Mouse (Mus musculus): Measurements from ENCODE around the gene Pgrmc2. TPM values are rescaled to one million over a fixed set of nuclear protein-coding genes. Genes with fewer than 3 reads are reported as not detected.

Gene Pgrmc2
- polyA plus RNA-seq, 1 experiment from 2014 or later, result 25.8 TPM

GRCm38 (mm10) chr3:41101905-41102304 is 19.1 kb upstream of the Pgrmc2 start:
- Histone ChIP-seq H3K9ac (ENCODE audit: low read depth, low read length) (no peak overlapping the region), H3K27me3 (ENCODE audit: control insufficient read depth, insufficient read depth, low read depth, low read length) (no peaks in the 10 kb centered on the region), H3K4me1 (ENCODE audit: control insufficient read depth, insufficient read depth, low read length) (no peaks in the 10 kb centered on the region), H3K4me2 (ENCODE audit: low read length) (no peak overlapping the region), H3K4me3 (ENCODE audit: low read depth, low read length) (no peak overlapping the region), H3K9me3 (replicated peaks; ENCODE audit: control insufficient read depth, low read length, poor library complexity, severe bottlenecking) (no peaks in the 10 kb centered on the region), H3K27ac (ENCODE audit: low read length) (no peak overlapping the region), H3K36me3 (ENCODE audit: control insufficient read depth, insufficient read depth, low read length) (no peaks in the 10 kb centered on the region)
- 86% methylated on average over 9 of the region's 9 CpGs for WGBS
- no peak for ATAC-seq

GRCm38 (mm10) chr3:41100157-41100556 is 17.3 kb upstream of the Pgrmc2 start:
- Histone ChIP-seq H3K36me3 (ENCODE audit: control insufficient read depth, insufficient read depth, low read length) (no peaks in the 10 kb centered on the region), H3K4me1 (ENCODE audit: control insufficient read depth, insufficient read depth, low read length) (no peaks in the 10 kb centered on the region), H3K27ac (ENCODE audit: low read length) (no peak overlapping the region), H3K4me2 (ENCODE audit: low read length) (no peak overlapping the region), H3K9me3 (replicated peaks; ENCODE audit: control insufficient read depth, low read length, poor library complexity, severe bottlenecking) (no peaks in the 10 kb centered on the region), H3K9ac (ENCODE audit: low read depth, low read length) (no peak overlapping the region), H3K27me3 (ENCODE audit: control insufficient read depth, insufficient read depth, low read depth, low read length) (no peaks in the 10 kb centered on the region), H3K4me3 (ENCODE audit: low read depth, low read length) (no peak overlapping the region)
- WGBS, result 70% methylated on average over 2 of the region's 2 CpGs
- ATAC-seq, result no peak

- no peak overlapping the region for H3K9ac ChIP-seq (ENCODE audit: low read depth, low read length)
- no peaks in the 10 kb centered on the region for H3K9me3 ChIP-seq (replicated peaks; ENCODE audit: control insufficient read depth, low read length, poor library complexity, severe bottlenecking)
- no peak overlapping the region for H3K4me2 ChIP-seq (ENCODE audit: low read length)
- H3K4me1 ChIP-seq (ENCODE audit: control insufficient read depth, insufficient read depth, low read length), result no peaks in the 10 kb centered on the region
- no peaks in the 10 kb centered on the region for H3K27me3 ChIP-seq (ENCODE audit: control insufficient read depth, insufficient read depth, low read depth, low read length)
- 56% methylated on average over 1 of the region's 1 CpGs for WGBS
- no peak for ATAC-seq
- no peak overlapping the region for H3K4me3 ChIP-seq (ENCODE audit: low read depth, low read length)
- no peak overlapping the region for H3K27ac ChIP-seq (ENCODE audit: low read length)
- no peaks in the 10 kb centered on the region for H3K36me3 ChIP-seq (ENCODE audit: control insufficient read depth, insufficient read depth, low read length)
These were observed 16.8 kb upstream of the Pgrmc2 start for GRCm38 (mm10) chr3:41099672-41100071.

GRCm38 (mm10) chr3:41093210-41093609 is 10.4 kb upstream of the Pgrmc2 start:
- Histone ChIP-seq H3K4me2 (ENCODE audit: low read length) (no peak overlapping the region), H3K36me3 (ENCODE audit: control insufficient read depth, insufficient read depth, low read length) (no peaks in the 10 kb centered on the region), H3K27me3 (ENCODE audit: control insufficient read depth, insufficient read depth, low read depth, low read length) (no peaks in the 10 kb centered on the region), H3K4me1 (ENCODE audit: control insufficient read depth, insufficient read depth, low read length) (no peaks in the 10 kb centered on the region), H3K27ac (ENCODE audit: low read length) (no peak overlapping the region), H3K9ac (ENCODE audit: low read depth, low read length) (no peak overlapping the region), H3K4me3 (ENCODE audit: low read depth, low read length) (no peak overlapping the region), H3K9me3 (replicated peaks; ENCODE audit: control insufficient read depth, low read length, poor library complexity, severe bottlenecking) (no peaks in the 10 kb centered on the region)
- 92% methylated on average over 2 of the region's 2 CpGs for WGBS
- no peak for ATAC-seq

- ATAC-seq, result no peak
- 84% methylated on average over 4 of the region's 4 CpGs for WGBS
These were observed 9.5 kb upstream of the Pgrmc2 start for GRCm38 (mm10) chr3:41092311-41092710.

GRCm38 (mm10) chr3:41090839-41091238 is 8.0 kb upstream of the Pgrmc2 start:
- H3K9ac ChIP-seq (ENCODE audit: low read depth, low read length), result no peak overlapping the region
- no peak overlapping the region for H3K27ac ChIP-seq (ENCODE audit: low read length)
- no peak for ATAC-seq
- no peaks in the 10 kb centered on the region for H3K9me3 ChIP-seq (replicated peaks; ENCODE audit: control insufficient read depth, low read length, poor library complexity, severe bottlenecking)
- H3K36me3 ChIP-seq (ENCODE audit: control insufficient read depth, insufficient read depth, low read length), result no peaks in the 10 kb centered on the region
- no peak overlapping the region for H3K4me2 ChIP-seq (ENCODE audit: low read length)
- H3K27me3 ChIP-seq (ENCODE audit: control insufficient read depth, insufficient read depth, low read depth, low read length), result no peaks in the 10 kb centered on the region
- H3K4me1 ChIP-seq (ENCODE audit: control insufficient read depth, insufficient read depth, low read length), result no peaks in the 10 kb centered on the region
- WGBS, result 83% methylated on average over 2 of the region's 2 CpGs
- no peak overlapping the region for H3K4me3 ChIP-seq (ENCODE audit: low read depth, low read length)

More at GRCm38 (mm10) chr3:41092311-41092710, 9.5 kb upstream of the Pgrmc2 start:
- Histone ChIP-seq H3K27ac (ENCODE audit: low read length) (no peak overlapping the region), H3K4me3 (ENCODE audit: low read depth, low read length) (no peak overlapping the region), H3K27me3 (ENCODE audit: control insufficient read depth, insufficient read depth, low read depth, low read length) (no peaks in the 10 kb centered on the region), H3K9me3 (replicated peaks; ENCODE audit: control insufficient read depth, low read length, poor library complexity, severe bottlenecking) (no peaks in the 10 kb centered on the region), H3K4me2 (ENCODE audit: low read length) (no peak overlapping the region), H3K36me3 (ENCODE audit: control insufficient read depth, insufficient read depth, low read length) (no peaks in the 10 kb centered on the region), H3K4me1 (ENCODE audit: control insufficient read depth, insufficient read depth, low read length) (no peaks in the 10 kb centered on the region), H3K9ac (ENCODE audit: low read depth, low read length) (no peak overlapping the region)

GRCm38 (mm10) chr3:41087071-41087470 is 4.2 kb upstream of the Pgrmc2 start:
- Histone ChIP-seq H3K9me3 (replicated peaks; ENCODE audit: control insufficient read depth, low read length, poor library complexity, severe bottlenecking) (no peaks in the 10 kb centered on the region), H3K27ac (ENCODE audit: low read length) (no peak overlapping the region), H3K36me3 (ENCODE audit: control insufficient read depth, insufficient read depth, low read length) (no peaks in the 10 kb centered on the region), H3K9ac (ENCODE audit: low read depth, low read length) (no peak overlapping the region), H3K4me3 (ENCODE audit: low read depth, low read length) (no peak overlapping the region), H3K4me2 (ENCODE audit: low read length) (no peak overlapping the region), H3K4me1 (ENCODE audit: control insufficient read depth, insufficient read depth, low read length) (peaks cover 8% of the 10 kb centered on the region; the same call in 1 of the 2 replicates), H3K27me3 (ENCODE audit: control insufficient read depth, insufficient read depth, low read depth, low read length) (no peaks in the 10 kb centered on the region)
- ATAC-seq, result no peak

- no peak overlapping the region for H3K9ac ChIP-seq (ENCODE audit: low read depth, low read length)
- 85% methylated on average over 5 of the region's 5 CpGs for WGBS
- peak overlapping the region; percentile 92; the same call in 1 of the 2 replicates for H3K4me3 ChIP-seq (ENCODE audit: low read depth, low read length)
- ATAC-seq, result no peak
- no peak overlapping the region for H3K27ac ChIP-seq (ENCODE audit: low read length)
- peaks cover 23% of the 10 kb centered on the region for H3K4me1 ChIP-seq (ENCODE audit: control insufficient read depth, insufficient read depth, low read length)
- H3K4me2 ChIP-seq (ENCODE audit: low read length), result peak overlapping the region; percentile 78
- no peaks in the 10 kb centered on the region for H3K36me3 ChIP-seq (ENCODE audit: control insufficient read depth, insufficient read depth, low read length)
- no peaks in the 10 kb centered on the region for H3K27me3 ChIP-seq (ENCODE audit: control insufficient read depth, insufficient read depth, low read depth, low read length)
- no peaks in the 10 kb centered on the region for H3K9me3 ChIP-seq (replicated peaks; ENCODE audit: control insufficient read depth, low read length, poor library complexity, severe bottlenecking)
These were observed 1.6 kb upstream of the Pgrmc2 start for GRCm38 (mm10) chr3:41084421-41084820.

- H3K4me1 ChIP-seq (ENCODE audit: control insufficient read depth, insufficient read depth, low read length), result peaks cover 23% of the 10 kb centered on the region
- peak overlapping the region; percentile 78 for H3K4me2 ChIP-seq (ENCODE audit: low read length)
- H3K36me3 ChIP-seq (ENCODE audit: control insufficient read depth, insufficient read depth, low read length), result no peaks in the 10 kb centered on the region
- H3K27ac ChIP-seq (ENCODE audit: low read length), result peak overlapping the region; percentile 95
- peak overlapping the region; percentile 92 for H3K4me3 ChIP-seq (ENCODE audit: low read depth, low read length)
- 0% methylated on average over 6 of the region's 6 CpGs for WGBS
- peak overlapping the region; percentile 90 for H3K9ac ChIP-seq (ENCODE audit: low read depth, low read length)
- H3K9me3 ChIP-seq (replicated peaks; ENCODE audit: control insufficient read depth, low read length, poor library complexity, severe bottlenecking), result no peaks in the 10 kb centered on the region
- no peaks in the 10 kb centered on the region for H3K27me3 ChIP-seq (ENCODE audit: control insufficient read depth, insufficient read depth, low read depth, low read length)
- ATAC-seq, result peak; percentile 50
These were observed 905 bp upstream of the Pgrmc2 start for GRCm38 (mm10) chr3:41083790-41084112.

- peaks cover 23% of the 10 kb centered on the region for H3K4me1 ChIP-seq (ENCODE audit: control insufficient read depth, insufficient read depth, low read length)
- no peaks in the 10 kb centered on the region for H3K9me3 ChIP-seq (replicated peaks; ENCODE audit: control insufficient read depth, low read length, poor library complexity, severe bottlenecking)
- peak overlapping the region; percentile 89 for H3K9ac ChIP-seq (ENCODE audit: low read depth, low read length)
- no peaks in the 10 kb centered on the region for H3K36me3 ChIP-seq (ENCODE audit: control insufficient read depth, insufficient read depth, low read length)
- peak overlapping the region; percentile 77 for H3K4me2 ChIP-seq (ENCODE audit: low read length)
- ATAC-seq, result peak; percentile 71
- no peaks in the 10 kb centered on the region for H3K27me3 ChIP-seq (ENCODE audit: control insufficient read depth, insufficient read depth, low read depth, low read length)
- under 1% methylated on average over 34 of the region's 43 CpGs for WGBS
- peak overlapping the region; percentile 91 for H3K27ac ChIP-seq (ENCODE audit: low read length)
- H3K4me3 ChIP-seq (ENCODE audit: low read depth, low read length), result peak overlapping the region; percentile 92
These were observed 344 bp downstream of the Pgrmc2 start for GRCm38 (mm10) chr3:41082520-41082884.

Data from midbrain, embryonic 16.5 days (tissue).